Mouse (Mus musculus) midbrain, embryonic 12.5 days (tissue): ENCODE measurements at regions not wholly inside any gene's neighbourhood (a gene's known extent, or its start where the extent isn't known, plus 50 kb on each side); places are given as distances from the start of the nearest gene placed in this dataset.
A peak's percentile ranks its signal among the peaks of the same experiment; 100 is the strongest.

Experiments used
- ATAC-seq: fragments of 200-750 bp; cut with Nextera tagmentation; 2 replicates; pipeline ENCODE4 v1.8.0; 2017; ENCODE audit warnings: low read depth, moderate TSS enrichment, moderate library complexity; ENCODE audit not compliant: low FRiP score
- H3K27ac ChIP-seq: fragments of 300-500 bp; sonication (generic); replicated peaks from 2 replicates; pipeline ENCODE4 v1.5.1; 2016; ENCODE audit warnings: mild to moderate bottlenecking
- H3K27me3 ChIP-seq: fragments of 300-500 bp; sonication (generic); 2 replicates; pipeline ENCODE4 v1.6.1; 2016; ENCODE audit warnings: mild to moderate bottlenecking
- H3K36me3 ChIP-seq: fragments of 300-500 bp; sonication (generic); 2 replicates; pipeline ENCODE4 v1.6.1; 2016
- H3K4me1 ChIP-seq: fragments of 300-500 bp; sonication (generic); 2 replicates; pipeline ENCODE4 v1.6.1; 2016
- H3K4me2 ChIP-seq: fragments of 300-500 bp; sonication (generic); replicated peaks from 2 replicates; pipeline ENCODE4 v1.6.1; 2016; ENCODE audit warnings: mild to moderate bottlenecking, moderate library complexity
- H3K4me3 ChIP-seq: fragments of 300-500 bp; sonication (generic); 2 replicates; pipeline ENCODE4 v1.5.1; 2016; ENCODE audit warnings: mild to moderate bottlenecking
- H3K9ac ChIP-seq: fragments of 300-500 bp; sonication (generic); replicated peaks from 2 replicates; pipeline ENCODE4 v1.6.1; 2016; ENCODE audit warnings: mild to moderate bottlenecking, moderate library complexity
- H3K9me3 ChIP-seq: fragments of 300-500 bp; sonication (generic); 2 replicates; pipeline ENCODE4 v1.6.1; 2016; ENCODE audit warnings: mild to moderate bottlenecking
- WGBS: fragments of 180-500 bp; shearing (Covaris S2); methylation state at CpG from one replicate; pipeline ENCODE4 v1.1.7; 2016; 5-methylcytosine and 5-hydroxymethylcytosine counted together

DNA sequence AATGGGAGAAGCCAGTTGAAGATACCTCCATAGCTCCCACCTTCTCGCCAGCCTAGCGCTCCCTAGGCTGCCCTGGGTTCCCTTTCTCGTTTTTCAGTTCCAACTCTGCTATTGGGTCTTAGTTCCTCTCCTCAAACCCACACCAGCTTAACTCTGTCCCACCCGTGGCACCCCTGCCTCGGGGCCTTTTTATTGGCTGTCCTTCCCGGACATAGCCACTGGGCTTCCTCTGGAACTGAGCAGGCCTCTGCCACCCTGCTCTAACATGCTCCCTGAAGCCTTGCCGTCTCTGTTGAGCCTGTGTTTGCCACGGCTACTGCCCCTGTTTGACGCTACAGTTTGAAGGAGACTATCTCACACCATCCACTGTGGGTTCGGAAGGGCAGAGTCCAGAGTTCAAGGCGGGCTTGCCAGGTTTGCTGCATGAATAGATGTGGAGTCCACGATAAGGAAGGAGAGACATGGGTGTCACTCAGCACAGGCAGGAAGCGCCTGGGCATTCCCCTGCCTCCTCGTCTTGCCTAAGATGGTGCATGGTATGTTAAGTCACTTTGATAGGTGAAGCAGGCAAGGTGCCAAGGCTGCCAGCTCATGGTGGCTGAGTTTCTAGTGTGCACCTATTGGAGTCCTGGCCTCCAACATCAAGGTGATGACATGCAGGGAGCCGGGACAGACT lies 116.1 kb upstream of the Tmem189 start:
- ATAC-seq: no peak
- Histone ChIP-seq H3K4me3 (no peak overlapping the region), H3K9me3 (no peaks in the 10 kb centered on the region), H3K4me1 (peaks cover under 1% of the 10 kb centered on the region; the same call in 1 of the 2 replicates), H3K27ac (no peak overlapping the region), H3K9ac (no peak overlapping the region), H3K27me3 (no peaks in the 10 kb centered on the region; the same call in 1 of the 2 replicates), H3K4me2 (no peak overlapping the region), H3K36me3 (no peaks in the 10 kb centered on the region)
- 80% methylated on average over 15 of the region's 15 CpGs for WGBS

DNA sequence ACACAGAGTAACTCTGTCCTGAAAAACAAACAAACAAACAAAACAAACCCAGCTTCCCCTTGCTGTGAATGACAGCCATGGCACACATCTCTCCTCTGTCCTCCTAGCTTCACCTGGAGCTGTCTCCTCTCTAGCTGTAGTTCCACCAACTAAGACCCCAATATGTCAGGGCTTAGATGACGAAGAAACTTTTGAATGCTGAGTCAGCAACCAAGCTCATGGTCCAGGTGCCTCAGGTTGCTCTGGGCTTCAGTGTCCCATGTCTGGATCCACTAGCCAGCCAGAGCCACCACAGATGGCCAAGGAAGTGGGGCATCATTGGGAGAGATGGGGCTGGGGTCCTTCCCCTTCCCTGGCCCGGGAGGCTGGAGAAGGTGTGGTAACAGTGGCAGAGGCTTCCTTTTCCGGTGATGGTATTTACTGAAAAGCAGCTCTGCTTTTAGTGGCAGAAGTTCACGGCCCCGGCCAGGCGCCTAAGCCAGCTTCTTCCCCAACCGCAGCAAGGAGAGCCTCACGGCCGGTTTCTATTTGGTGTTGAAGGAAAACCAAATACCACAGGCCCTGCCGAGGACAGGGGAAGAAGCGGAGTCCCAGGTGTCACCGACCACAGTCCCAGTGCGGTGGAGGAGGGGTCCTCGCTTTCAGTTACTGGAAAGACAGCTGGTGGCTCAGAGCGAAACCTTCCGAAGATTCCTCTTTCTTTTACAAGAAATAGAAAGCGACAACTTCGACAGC lies 115.0 kb upstream of the Tmem189 start:
- peaks cover 3% of the 10 kb centered on the region; the same call in 1 of the 2 replicates for H3K4me1 ChIP-seq
- whole genome bisulfite sequencing: 78% methylated on average over 18 of the region's 18 CpGs
- no peak overlapping the region for H3K4me3 ChIP-seq
- ATAC-seq: no peak
- no peak overlapping the region for H3K27ac ChIP-seq
- H3K36me3 ChIP-seq: no peaks in the 10 kb centered on the region
- H3K4me2 ChIP-seq: no peak overlapping the region
- H3K9ac ChIP-seq: no peak overlapping the region
- no peaks in the 10 kb centered on the region; the same call in 1 of the 2 replicates for H3K27me3 ChIP-seq
- H3K9me3 ChIP-seq: no peaks in the 10 kb centered on the region

DNA sequence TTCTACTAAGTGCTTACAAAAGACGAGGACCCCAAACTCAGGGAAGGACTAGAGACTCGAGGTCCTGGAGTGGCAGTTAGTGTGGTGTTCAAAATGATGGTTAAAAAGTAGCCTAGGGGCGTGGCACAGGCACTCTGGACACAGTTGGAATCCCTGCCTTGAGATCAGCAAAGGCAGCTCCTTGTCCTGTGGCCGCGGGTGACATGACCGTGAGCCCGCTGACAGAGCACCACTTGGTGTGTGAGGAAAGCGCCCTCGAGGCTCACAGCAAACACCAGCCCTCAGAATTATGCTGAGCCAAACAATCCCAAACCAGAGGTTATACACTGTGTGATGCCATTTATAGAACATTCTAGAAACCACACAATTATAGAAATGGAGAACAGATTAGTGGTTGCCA lies 112.9 kb upstream of the Tmem189 start:
- Histone ChIP-seq H3K27me3 (no peaks in the 10 kb centered on the region; the same call in 1 of the 2 replicates), H3K4me3 (no peak overlapping the region), H3K9me3 (no peaks in the 10 kb centered on the region), H3K9ac (no peak overlapping the region), H3K4me2 (no peak overlapping the region), H3K27ac (no peak overlapping the region), H3K36me3 (no peaks in the 10 kb centered on the region), H3K4me1 (peaks cover 3% of the 10 kb centered on the region; the same call in 1 of the 2 replicates)
- ATAC-seq: no peak
- WGBS: 79% methylated on average over 9 of the region's 9 CpGs

DNA sequence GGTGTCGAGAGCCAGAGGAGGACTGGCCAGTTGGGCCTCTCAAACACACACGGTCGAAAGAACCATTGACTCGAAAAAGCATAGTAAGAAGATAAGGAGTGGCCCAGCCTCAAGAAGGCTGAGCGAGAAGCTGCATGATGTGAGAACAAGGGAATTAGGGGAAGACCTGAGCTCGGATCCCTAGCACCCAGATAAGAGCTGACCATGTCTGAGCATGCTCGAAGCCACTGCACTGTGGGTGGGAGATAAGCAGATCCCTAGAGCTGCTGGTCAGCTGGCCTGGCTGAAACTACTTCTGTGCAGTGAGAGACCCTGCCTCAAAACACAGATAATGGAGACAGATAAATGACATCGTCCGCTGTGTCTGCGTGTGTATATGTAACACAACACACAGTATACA lies 111.8 kb upstream of the Tmem189 start:
- H3K36me3 ChIP-seq: no peaks in the 10 kb centered on the region
- H3K4me1 ChIP-seq: peaks cover 3% of the 10 kb centered on the region; the same call in 1 of the 2 replicates
- no peak for ATAC-seq
- no peaks in the 10 kb centered on the region for H3K9me3 ChIP-seq
- 91% methylated on average over 10 of the region's 10 CpGs for WGBS
- no peaks in the 10 kb centered on the region; the same call in 1 of the 2 replicates for H3K27me3 ChIP-seq
- no peak overlapping the region for H3K9ac ChIP-seq
- H3K4me2 ChIP-seq: no peak overlapping the region
- no peak overlapping the region for H3K27ac ChIP-seq
- H3K4me3 ChIP-seq: no peak overlapping the region

DNA sequence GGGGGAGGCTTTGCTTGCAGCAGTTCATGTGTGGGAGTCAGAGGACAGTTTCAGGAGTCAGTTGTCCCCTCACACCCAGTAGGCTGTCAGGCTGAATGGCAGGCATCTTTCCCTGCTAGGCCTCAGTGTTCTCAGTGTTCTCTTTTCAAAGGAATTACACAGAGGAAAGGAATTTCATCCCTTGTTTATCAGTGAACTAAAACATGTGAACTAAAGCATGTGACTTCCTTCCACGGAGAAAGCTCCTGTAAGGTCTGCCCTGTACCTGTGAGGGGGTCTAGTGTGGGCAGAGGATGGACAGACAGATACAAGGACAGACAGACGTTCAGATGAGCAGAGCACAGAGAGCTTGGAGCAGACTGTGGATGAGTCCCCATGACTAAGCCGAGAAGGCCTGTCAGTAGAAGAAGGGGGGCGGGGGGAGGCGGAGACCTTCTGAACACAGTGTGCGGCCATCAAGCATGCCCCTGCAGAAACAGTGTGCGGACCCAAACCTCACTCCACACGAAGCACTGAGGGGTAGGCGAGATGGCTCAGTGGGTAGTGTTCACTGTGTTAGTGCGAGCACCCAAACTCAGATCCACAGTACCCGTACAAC lies 111.1 kb upstream of the Tmem189 start:
- H3K27ac ChIP-seq: no peak overlapping the region
- no peaks in the 10 kb centered on the region; the same call in 1 of the 2 replicates for H3K27me3 ChIP-seq
- no peak overlapping the region for H3K4me2 ChIP-seq
- H3K4me1 ChIP-seq: peaks cover 3% of the 10 kb centered on the region; the same call in 1 of the 2 replicates
- WGBS: 67% methylated on average over 11 of the region's 11 CpGs
- H3K36me3 ChIP-seq: no peaks in the 10 kb centered on the region
- no peak; the same call in 1 of the 2 replicates for ATAC-seq
- H3K9ac ChIP-seq: no peak overlapping the region
- H3K4me3 ChIP-seq: no peak overlapping the region
- no peaks in the 10 kb centered on the region for H3K9me3 ChIP-seq

DNA sequence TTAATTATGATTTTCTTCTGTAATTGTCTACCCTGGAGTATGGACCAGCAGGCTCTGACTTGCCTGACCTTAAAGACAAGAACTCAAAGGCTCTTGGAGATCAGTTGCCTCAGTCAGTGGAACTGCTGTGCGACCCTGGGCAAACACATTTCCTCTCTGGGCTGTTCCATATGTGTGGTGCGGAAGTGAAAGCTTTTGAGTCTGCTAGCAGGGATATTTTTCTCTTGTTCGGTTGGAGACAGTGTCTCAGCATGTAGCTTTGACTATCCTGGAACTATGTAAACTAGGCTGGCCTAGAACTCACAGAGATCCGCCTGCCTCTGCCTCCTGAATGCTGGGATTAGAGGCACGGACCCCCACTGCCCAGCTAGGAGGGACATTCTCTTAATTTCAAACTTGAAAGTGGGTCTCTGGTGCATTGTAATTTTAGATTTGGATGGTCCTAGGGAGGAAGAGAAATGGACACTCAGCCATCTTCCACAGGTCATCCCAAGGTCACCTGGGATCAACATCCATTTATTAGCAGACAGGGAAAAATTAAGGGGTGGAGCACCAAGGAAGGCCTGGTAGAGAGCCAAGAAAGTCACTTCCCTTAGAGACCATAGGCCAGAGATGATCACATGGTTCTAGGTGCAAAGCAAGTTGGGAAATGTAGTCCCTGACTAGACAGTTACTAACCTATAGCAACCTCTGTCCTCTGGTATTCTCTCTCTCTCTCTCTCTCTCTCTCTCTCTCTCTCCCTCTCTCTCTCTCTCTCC lies 110.2 kb upstream of the Tmem189 start:
- Histone ChIP-seq H3K9me3 (no peaks in the 10 kb centered on the region), H3K9ac (no peak overlapping the region), H3K27ac (no peak overlapping the region), H3K4me3 (no peak overlapping the region), H3K4me1 (peaks cover 3% of the 10 kb centered on the region; the same call in 1 of the 2 replicates), H3K36me3 (no peaks in the 10 kb centered on the region), H3K27me3 (no peaks in the 10 kb centered on the region; the same call in 1 of the 2 replicates), H3K4me2 (no peak overlapping the region)
- WGBS: 91% methylated on average over 5 of the region's 5 CpGs
- 0 out of 2 replicates have a peak, but pooled peaks have one; percentile 30 for ATAC-seq

DNA sequence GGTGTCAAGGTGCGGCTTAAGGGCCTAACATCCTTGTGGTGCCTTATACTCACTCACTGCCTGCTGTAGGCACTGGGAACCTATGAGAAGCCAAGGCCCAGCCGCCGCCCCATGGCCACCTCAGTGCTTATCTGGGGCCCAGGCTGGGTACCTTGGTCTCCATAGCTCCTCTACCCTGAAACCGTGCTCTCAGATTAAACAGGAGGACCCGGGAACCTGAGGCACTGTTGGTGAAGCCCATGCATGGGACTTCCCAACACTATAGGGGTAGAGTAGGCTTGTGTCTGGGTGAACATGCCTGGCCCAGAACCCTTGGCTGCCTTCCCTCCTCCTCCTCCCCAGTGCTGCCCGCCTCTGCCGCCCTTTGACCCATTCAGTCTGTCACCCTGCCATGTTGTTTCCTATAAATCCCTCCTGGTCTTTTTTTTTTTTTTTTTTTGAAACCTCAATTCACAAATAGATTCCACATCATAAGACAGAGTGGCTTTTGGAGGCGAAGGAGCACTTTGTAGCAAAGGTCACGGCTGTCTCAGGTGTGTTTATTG lies 109.4 kb upstream of the Tmem189 start:
- ATAC-seq: no peak
- no peak overlapping the region for H3K4me2 ChIP-seq
- H3K4me1 ChIP-seq: peaks cover 3% of the 10 kb centered on the region; the same call in 1 of the 2 replicates
- 93% methylated on average over 9 of the region's 9 CpGs for WGBS
- no peaks in the 10 kb centered on the region for H3K36me3 ChIP-seq
- H3K27me3 ChIP-seq: no peaks in the 10 kb centered on the region; the same call in 1 of the 2 replicates
- no peak overlapping the region for H3K27ac ChIP-seq
- no peak overlapping the region for H3K9ac ChIP-seq
- no peaks in the 10 kb centered on the region for H3K9me3 ChIP-seq
- H3K4me3 ChIP-seq: no peak overlapping the region

DNA sequence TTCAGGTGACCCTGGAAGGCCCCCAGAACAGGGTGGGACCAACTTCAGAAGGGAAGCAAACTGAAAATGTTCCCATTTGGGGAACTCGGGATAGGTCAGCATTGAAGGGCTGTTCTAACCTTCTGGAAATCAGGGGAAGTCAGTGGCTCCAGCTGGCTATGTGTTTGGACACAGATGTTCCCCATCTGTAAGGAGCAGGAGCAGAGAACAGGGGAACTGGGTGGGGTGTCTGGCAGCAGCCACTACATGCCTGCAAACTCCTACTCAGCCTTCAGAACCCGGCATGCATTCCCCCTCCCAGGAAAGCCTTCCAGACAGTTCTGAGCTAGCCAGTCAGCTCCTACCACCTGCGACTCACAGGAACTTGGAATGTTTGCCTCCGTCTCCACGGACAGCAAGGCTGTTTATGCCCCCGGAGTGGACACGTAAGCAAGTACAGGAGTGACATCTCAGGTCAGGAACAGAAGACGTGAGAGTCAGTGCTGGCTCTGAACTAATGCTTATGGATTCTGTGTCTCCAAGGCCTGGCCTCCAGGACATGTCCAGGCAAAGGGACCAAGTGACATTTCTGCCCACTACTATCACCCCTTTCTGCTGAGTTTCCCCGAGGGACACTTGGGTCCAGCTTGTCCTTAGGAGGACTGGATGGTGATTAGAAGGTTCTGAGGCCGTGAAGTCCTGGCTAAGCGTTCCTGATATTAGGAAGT lies 108.6 kb upstream of the Tmem189 start:
- H3K9ac ChIP-seq: no peak overlapping the region
- no peak overlapping the region for H3K27ac ChIP-seq
- no peak overlapping the region for H3K4me3 ChIP-seq
- no peaks in the 10 kb centered on the region for H3K9me3 ChIP-seq
- H3K36me3 ChIP-seq: no peaks in the 10 kb centered on the region
- H3K4me1 ChIP-seq: peaks cover 3% of the 10 kb centered on the region; the same call in 1 of the 2 replicates
- H3K27me3 ChIP-seq: no peaks in the 10 kb centered on the region
- 90% methylated on average over 11 of the region's 11 CpGs for WGBS
- no peak overlapping the region for H3K4me2 ChIP-seq
- no peak for ATAC-seq

DNA sequence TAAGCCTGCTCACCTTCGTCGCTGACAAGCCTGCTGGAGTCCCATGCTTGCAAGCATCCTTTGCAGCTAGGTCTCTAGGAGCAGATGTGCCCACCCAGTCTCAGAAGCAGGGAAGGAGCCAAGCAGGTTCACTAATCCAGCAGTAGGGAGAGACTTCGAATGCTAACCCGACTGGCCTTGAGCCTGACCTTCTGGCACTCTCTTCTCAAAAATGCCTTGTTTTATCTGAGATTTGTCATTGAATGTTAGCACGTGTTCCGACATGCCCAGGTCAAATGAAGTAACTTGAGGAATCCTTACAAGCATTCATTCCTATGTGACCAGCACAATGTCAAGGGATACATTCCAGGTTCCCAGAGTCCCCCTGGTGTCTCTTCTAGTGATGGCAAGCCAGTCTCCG lies 105.9 kb upstream of the Tmem189 start:
- Histone ChIP-seq H3K4me3 (no peak overlapping the region), H3K27me3 (no peaks in the 10 kb centered on the region), H3K27ac (no peak overlapping the region), H3K4me1 (0 out of 2 replicates have a peak, but pooled peaks cover under 1% of the 10 kb centered on the region), H3K36me3 (no peaks in the 10 kb centered on the region), H3K9me3 (no peaks in the 10 kb centered on the region), H3K9ac (no peak overlapping the region), H3K4me2 (no peak overlapping the region)
- ATAC-seq: no peak
- WGBS: 85% methylated on average over 7 of the region's 7 CpGs

DNA sequence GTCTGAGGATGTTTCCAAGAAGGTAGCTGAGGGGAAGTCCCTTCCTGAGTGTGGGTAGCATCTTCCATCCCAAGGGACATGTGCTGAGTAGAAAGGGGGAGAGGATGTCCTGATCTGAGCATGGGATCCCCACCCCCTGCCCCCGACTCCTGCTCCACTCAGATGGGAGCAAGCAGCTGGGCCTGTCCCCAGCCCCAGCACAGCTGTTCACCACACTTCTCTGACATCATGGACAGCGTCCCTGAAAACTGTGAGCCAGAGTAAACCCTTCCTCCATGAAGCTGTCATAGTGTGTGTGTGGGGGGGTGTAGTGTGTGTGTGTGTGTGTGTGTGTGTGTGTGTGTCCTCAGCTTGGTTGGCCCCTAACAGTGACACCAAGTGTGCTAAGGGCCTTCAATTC lies 104.3 kb upstream of the Tmem189 start:
- ATAC-seq: no peak
- WGBS: 87% methylated on average over 2 of the region's 2 CpGs

DNA sequence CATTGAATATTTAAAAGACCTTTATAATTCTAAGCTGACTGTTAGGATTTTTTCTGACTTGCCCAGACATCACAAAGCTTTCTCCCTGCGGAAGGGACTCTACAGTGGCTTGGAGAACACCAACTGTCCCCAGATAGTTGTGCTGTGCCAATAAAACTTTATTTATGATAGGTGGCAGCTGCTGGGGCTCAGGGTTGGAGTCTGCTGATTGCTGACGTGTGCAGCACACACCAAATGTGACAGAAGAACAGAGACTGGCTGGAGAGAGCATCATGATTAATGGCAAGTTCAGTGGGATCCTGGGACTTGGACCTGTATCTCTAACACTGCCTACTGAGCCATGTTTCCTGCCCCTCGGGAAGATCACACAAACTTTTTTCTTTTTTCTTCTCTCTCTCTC lies 103.1 kb upstream of the Tmem189 start:
- 71% methylated on average over 3 of the region's 3 CpGs for WGBS
- Histone ChIP-seq H3K27ac (no peak overlapping the region), H3K4me3 (no peak overlapping the region), H3K9ac (no peak overlapping the region), H3K4me1 (no peaks in the 10 kb centered on the region), H3K4me2 (no peak overlapping the region), H3K27me3 (no peaks in the 10 kb centered on the region), H3K36me3 (no peaks in the 10 kb centered on the region), H3K9me3 (no peaks in the 10 kb centered on the region)
- no peak for ATAC-seq

More for the DNA sequence above, 104.3 kb upstream of the Tmem189 start:
- no peak overlapping the region for H3K4me2 ChIP-seq
- no peak overlapping the region for H3K9ac ChIP-seq
- H3K27ac ChIP-seq: no peak overlapping the region
- no peaks in the 10 kb centered on the region for H3K36me3 ChIP-seq
- H3K9me3 ChIP-seq: no peaks in the 10 kb centered on the region
- H3K4me1 ChIP-seq: no peaks in the 10 kb centered on the region
- H3K4me3 ChIP-seq: no peak overlapping the region
- no peaks in the 10 kb centered on the region for H3K27me3 ChIP-seq
